Mouse (Mus musculus): ENCODE measurements at regions not wholly inside any gene's neighbourhood (a gene's known extent, or its start where the extent isn't known, plus 50 kb on each side); places are given as distances from the start of the nearest gene placed in this dataset.
A peak's percentile ranks its signal among the peaks of the same experiment; 100 is the strongest.
"Not testable (repeated sequence)": the region's sequence is repeated elsewhere in the genome, so short reads cannot be mapped to it uniquely, and the experiment has no call there.

- intact Hi-C loops (cut with DNase I) = no loop called here
- DNase-seq = no peak
Measured at GRCm38 (mm10) chr3:130838626-130839422, 108.6 kb upstream of the Rpl34 start.

DNA sequence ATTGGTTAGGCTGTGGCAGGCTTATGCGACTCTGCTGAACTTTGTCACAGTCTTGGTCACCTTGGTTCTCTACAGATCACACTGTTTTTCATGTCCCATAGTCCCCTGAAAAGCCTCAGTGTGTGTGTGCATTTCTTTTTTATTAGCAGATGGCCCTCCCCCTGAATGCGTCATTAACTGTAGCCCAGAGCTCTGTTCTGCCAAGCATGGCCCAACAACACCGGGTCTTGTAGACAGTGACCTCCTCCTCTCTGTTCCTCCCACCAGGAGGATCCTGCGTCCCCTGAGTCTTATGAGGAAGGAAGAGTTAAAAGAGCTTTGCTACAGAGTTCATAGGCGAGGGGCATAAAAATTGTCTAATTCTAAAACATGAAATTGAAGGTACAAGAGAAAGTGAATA, 103.5 kb upstream of the Rpl34 start:
- intact Hi-C loops (cut with DNase I) = no loop called here
- no peak for DNase-seq

DNA sequence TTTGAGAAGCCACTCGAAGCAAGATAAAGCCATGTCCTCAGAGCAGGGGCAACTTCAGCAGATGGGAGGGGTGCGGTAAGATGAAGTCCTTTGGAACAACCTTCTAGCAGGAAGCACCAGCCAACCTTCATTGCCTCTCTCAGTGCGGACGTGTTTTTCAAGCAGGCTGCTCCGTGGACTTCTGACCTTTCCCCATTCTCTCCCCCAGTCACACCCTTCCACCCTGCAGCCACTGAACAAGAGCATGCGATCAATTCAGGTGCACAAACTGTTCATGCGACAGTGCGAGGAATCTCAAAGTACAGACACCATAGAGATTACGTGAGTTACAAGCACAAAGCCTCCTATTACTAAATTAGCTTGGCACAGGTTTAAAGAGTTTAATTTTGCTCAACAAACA, 102.9 kb upstream of the Rpl34 start:
- DNase-seq = no peak
- intact Hi-C loops (cut with DNase I) = no loop called here

- DNase-seq = no peak
- intact Hi-C loops (cut with DNase I) = no loop called here
Measured at GRCm38 (mm10) chr3:130831788-130832187, 101.6 kb upstream of the Rpl34 start.

- intact Hi-C loops (cut with DNase I) = no loop called here
- no peak for DNase-seq
Measured at GRCm38 (mm10) chr3:130828346-130828745, 98.1 kb upstream of the Rpl34 start.

GRCm38 (mm10) chr3:130827934-130828333, 97.7 kb upstream of the Rpl34 start:
- DNase-seq = no peak
- intact Hi-C loops (cut with DNase I) = no loop called here

DNA sequence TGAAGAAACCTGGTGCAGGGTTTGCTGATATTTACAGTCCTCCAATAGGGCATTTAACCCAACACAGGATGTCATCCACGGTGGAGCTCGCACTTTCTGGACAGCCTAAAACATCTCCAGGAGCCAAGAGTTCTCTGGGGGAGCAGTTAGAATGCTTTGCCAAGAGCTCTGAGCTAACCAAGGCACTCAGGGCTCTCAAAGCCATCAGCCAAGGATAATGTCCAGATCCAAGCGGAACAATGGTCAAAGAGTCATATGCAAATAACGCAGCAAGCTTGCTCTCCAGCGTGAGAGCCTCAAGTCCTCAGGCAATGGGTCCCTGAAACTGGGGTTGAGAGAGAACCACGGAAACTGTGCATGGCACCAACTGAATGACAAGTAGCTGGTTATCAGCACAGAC, 96.8 kb upstream of the Rpl34 start:
- intact Hi-C loops (cut with DNase I) = no loop called here
- DNase-seq = no peak

- intact Hi-C loops (cut with DNase I) = loop anchor here (5.0 kb wide), 1 partner anchor 57 kb away; no protein-coding TSS in a partner anchor
- DNase-seq = no peak
Measured at GRCm38 (mm10) chr3:130819837-130820098, 89.6 kb upstream of the Rpl34 start.

- no peak for DNase-seq
- intact Hi-C loops (cut with DNase I) = loop anchor here (5.0 kb wide), 1 partner anchor 57 kb away; no protein-coding TSS in a partner anchor
Measured at GRCm38 (mm10) chr3:130819031-130819836, 89.0 kb upstream of the Rpl34 start.

DNA sequence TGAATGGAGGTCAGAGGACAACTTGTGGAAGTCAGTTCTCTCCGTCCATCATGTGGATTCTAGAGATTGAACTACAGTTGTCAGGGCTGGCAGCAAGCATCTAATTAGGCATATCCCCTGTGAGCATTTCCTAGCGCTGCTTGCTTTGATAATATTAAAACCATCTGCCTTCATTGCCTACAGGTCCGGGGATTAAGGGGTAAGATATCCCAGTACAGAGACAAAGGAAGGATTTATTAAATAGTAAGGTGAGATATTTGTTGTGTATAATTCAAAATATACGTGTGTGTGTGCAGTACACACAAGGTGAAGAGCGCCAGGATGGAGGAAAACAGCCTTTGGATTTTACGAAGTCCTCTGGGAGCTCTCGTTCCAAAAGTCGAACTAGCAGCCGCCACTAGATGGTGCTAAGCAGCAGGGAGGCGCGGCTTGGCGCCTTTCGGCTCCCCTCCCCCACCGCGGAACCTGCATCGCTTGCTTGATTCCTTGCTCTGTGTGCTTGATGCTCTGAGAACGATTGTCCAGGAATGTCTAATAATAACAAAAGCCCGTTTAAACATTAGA, 88.4 kb upstream of the Rpl34 start:
- DNase-seq = peak; percentile 88 to 94
- intact Hi-C loops (cut with DNase I) = loop anchor here (1.0 to 5.0 kb wide), 2 partner anchors 56 to 419 kb away; no protein-coding TSS in a partner anchor

DNA sequence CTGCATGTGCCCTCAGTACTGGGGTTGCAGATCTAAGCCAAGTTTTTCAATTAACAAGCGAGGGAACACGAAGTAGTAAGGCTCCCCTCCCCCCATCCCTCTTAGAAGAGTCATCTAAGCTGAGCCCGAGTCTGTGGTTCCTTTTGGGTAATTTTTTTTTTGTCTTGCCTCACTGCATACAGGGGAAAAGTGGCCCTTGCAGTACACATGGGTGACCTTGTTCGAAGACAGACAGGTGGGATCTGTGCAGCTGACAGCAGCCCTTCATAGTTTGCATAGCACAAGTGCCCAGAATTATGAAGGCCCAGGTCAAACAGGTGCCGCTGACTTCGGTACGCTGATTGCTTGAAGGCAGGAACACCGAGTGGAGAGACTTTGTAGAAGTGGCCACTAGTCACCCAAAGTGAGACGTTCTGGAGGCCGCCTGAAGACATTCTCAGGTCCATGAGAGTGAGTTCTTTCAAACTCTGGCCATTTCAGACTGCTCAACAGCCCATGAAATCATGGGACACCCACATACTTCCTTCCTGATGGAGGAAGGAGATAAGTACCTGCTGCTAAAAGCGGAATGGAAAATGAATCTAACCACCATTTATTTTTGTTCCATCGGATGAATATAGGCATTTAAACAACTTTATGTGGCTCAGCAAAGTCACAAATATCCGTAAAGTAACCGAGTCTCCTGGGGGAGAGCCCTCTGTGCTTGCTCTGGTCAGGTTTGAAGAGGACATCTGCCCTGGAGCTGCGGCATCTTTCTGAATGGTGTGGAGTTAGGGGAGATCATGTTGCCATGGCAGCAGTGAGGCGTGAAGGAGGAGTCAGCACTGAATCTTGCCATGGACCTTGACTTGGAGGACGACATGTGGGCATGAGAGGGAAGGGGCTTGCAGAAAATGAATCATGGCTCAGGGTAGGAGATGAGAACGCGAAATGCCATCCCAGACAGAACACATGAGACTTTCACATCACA, 79.8 kb upstream of the Rpl34 start:
- intact Hi-C loops (cut with DNase I) = no loop called here
- DNase-seq = no peak

- intact Hi-C loops (cut with DNase I) = no loop called here
Measured at GRCm38 (mm10) chr3:130805345-130805744, 75.1 kb upstream of the Rpl34 start.

DNA sequence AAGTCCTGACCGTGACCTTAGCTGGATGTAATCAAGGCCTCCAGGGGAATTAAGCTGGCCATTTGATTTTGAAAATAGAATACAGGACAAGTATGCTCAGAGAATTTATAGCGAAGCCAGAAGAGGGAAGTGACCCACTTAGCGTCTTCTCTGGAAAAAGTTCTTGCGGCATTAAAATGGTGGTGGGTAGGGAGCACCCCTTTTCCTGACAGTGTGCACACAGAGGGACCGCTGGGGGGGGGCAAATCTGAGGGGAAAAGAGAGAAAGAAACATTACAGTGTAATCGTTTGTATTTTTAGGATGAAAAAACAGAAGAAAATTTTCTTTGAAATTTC, 74.1 kb upstream of the Rpl34 start:
- intact Hi-C loops (cut with DNase I) = no loop called here
- DNase-seq = no peak

More at GRCm38 (mm10) chr3:130805345-130805744, 75.1 kb upstream of the Rpl34 start:
- DNase-seq = no peak

GRCm38 (mm10) chr3:130803591-130804326, 73.6 kb upstream of the Rpl34 start:
- DNase-seq = no peak
- intact Hi-C loops (cut with DNase I) = no loop called here

DNA sequence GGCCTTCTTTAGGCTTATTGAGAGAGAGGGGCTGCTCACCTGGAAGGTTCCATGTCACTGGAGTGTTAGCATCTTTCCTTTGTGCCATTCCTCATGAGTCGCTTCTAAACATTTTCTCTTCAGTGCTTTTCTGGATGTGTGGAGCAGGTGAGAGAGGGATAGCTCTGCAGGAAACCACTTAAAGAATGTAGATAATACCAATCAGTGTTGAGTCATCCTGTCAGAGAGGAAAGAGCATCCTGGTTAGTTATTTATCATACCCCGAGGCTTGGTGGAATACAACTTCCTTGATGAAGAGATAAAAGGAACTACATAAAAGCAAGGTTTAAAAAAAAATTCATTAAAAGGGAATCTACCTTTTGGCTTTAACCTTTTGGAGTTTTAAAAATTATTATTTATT, 69.8 kb upstream of the Rpl34 start:
- no peak for DNase-seq
- intact Hi-C loops (cut with DNase I) = no loop called here

GRCm38 (mm10) chr3:130797956-130798355, 67.8 kb upstream of the Rpl34 start:
- intact Hi-C loops (cut with DNase I); DNase-seq: not testable (repeated sequence)

- DNase-seq = no peak
- intact Hi-C loops (cut with DNase I) = no loop called here
Measured at GRCm38 (mm10) chr3:130796531-130796930, 66.3 kb upstream of the Rpl34 start.

DNA sequence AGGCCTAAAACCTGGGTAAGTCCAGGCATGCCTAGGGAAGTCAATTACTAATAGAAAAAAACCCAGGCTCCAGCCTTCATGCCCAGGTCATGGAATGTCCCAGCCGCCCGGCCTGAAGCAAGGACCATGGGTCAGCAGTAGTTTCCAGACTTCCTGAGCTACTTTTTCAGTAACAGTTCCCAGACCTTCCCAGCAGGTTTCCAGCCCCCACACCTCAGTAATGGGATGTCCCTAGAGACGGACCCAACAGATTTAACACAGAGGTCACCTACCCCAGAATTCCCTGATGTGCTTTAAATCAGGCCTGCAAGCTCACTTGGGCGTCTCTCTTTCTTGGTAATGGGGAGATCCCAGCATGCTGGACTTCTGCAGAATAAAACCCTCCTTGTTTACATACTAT, 65.2 kb upstream of the Rpl34 start:
- intact Hi-C loops (cut with DNase I) = no loop called here

DNA sequence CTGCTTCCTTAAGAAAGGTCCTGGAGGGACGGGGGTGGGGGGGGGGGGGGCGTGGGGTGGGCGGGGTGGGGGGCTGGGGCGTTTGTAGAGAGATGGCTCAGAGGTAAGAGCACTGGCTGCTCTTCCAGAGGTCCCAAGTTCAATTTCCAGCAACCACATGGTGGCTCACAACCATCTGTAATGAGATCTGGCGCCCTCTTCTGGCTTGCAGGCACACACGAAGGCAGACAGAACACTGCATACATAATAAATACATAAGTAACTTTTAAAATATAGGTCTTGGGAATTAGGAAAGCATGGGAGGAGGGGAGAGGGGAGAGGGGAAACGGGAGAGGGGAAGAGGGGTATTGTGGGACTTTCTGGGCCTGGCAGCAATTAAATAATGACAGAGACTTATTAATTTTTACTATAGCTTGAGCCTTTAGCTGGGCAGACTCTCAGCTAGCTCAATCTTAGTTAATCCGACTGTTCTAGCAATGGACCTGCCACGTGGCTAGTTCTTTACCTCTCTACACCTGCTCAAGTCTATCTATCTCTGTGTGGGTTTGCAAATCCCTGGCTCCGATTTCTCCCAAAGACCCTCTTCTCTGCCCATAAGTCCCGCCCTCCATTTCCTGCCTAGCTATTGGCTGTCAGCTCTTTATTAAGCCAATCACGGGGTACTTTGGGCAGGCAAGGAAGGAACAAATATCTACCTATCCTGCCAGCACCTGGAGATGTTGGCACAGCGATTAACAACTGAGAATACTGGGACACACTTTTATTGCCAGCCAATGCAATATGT, 64.1 kb upstream of the Rpl34 start:
- DNase-seq = peak in 1 of 2 experiments; percentile 15
- intact Hi-C loops (cut with DNase I) = no loop called here

More for the DNA sequence above, 65.2 kb upstream of the Rpl34 start:
- no peak for DNase-seq
